Mouse (Mus musculus) ovary, postnatal 36 days (tissue): ENCODE data around the gene Fam167b.
"Not testable (repeated sequence)": the region's sequence is repeated elsewhere in the genome, so short reads cannot be mapped to it uniquely, and the experiment has no call there.

Experiments used
- DNase-seq: peaks from one replicate; pipeline ENCODE4 v3.0.0; 2022; ENCODE audit warnings: low spot score, mixed read lengths

Fam167b gene

GRCm38 (mm10) chr4:129561184-129561583 lies 17.2 kb downstream of the Fam167b start:
- no peak for DNase-seq

- no peak for DNase-seq
These were observed 19.9 kb downstream of the Fam167b start for GRCm38 (mm10) chr4:129558321-129558955.

DNA sequence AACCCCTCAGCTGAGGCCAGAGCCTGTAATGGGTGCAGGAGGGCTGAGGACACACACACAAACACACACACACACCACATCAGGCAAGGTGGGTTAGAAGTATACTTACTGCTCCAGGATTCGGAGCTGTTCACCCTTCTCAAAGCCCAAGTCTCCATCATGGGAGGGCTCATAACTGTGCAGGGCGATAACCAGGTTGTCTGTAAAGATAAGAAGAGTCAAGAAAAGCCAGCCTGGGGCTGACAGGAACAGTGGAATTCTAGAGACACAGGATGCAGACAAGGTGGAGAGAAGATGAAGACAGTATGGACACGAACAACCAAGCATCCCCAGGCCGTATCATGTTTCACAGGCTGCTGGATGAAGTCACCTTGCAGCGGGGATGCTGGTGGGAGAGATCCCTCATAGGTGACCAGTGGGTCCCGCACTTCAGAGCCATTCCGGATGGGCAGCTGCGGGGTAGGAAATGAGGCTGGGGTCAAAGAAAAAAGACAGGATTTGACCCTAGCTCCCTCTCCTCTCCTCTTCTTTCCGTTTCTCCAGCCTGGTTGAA lies 21.0 kb downstream of the Fam167b start:
- DNase-seq = no peak

- DNase-seq = peak; percentile 94
These were observed 21.7 kb downstream of the Fam167b start for GRCm38 (mm10) chr4:129556532-129557223.

- DNase-seq = peak; percentile 24
These were observed 22.4 kb downstream of the Fam167b start for GRCm38 (mm10) chr4:129555862-129556531.

DNA sequence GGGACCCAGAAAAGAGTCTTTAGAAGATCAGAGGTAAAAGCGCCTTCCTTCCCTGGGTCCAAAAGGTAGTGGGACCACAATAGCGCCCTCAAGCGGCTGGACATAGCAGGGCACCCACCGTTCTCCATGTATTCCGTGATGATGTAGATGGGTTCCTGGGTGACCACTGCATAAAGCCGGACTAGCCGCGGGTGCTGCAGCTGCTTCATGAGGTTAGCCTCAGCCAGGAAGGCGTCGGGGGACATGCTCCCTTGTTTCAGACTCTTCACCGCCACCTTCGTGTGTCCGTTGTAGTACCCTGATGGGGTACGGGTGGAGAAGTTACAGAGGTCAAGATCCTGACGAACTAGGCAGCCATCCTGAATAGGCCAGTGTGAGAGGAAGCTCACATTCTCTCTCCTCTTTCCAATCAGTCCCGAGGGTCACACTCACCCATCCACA lies 22.9 kb downstream of the Fam167b start:
- peak; percentile 64 for DNase-seq

DNA sequence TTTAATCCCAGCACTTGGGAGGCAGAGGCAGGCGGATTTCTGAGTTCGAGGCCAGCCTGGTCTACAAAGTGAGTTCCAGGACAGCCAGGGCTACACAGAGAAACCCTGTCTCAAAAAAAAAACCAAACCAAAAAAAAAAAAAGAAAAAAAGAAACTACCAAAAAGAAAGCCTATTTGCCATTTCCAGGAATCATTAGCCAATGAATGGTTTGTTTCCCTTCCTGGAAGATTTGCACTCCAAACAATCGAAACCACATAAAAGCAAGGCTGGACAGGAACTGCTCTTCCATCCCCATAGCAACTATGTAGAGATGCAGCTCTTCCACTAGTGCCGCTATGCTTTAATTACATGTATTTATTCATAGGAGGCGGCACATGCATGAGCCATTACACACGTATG lies 23.8 kb downstream of the Fam167b start:
- not testable (repeated sequence) for DNase-seq

GRCm38 (mm10) chr4:129550295-129550694 lies 28.1 kb downstream of the Fam167b start:
- no peak for DNase-seq

DNA sequence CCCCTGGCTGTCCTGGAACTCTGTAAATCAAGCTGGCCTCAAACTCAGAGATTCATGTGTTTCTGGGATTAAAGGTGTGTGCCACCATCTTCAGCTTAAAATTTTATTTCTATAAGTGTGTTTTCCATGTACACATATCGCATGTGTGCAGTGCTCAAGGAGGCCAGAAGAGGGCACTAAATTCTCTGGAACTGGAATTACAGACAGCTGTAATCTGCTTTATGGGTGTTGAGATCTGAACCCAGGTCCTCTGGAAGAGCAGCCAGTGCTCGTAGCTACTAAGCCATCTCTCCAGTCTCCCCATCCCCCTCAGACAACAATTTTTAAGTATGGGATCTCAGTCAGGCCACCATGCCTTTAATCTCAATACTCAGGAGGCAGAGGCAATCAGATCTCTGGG lies 29.0 kb downstream of the Fam167b start:
- no peak for DNase-seq

GRCm38 (mm10) chr4:129547631-129548030 lies 30.7 kb downstream of the Fam167b start:
- DNase-seq = not testable (repeated sequence)

DNA sequence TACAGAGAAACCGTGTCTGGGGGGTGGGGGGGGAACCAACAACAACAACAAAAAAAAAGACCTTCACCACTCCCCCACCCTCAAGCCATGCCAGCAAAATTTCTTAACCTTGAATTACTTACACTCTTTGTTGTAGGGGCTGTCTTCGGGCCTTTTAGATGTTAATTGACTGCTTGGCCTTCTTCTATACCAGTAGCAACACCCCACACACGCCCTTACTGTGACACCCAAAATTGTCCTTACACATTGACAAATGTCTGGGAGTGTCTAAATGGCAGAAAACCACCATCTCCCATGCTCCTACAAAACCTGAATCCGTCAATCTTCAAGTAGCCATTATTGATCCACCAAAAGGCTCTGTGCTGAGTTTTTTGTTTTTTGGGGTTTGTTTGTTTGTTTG lies 34.2 kb downstream of the Fam167b start:
- no peak for DNase-seq

GRCm38 (mm10) chr4:129542592-129543141 lies 35.7 kb downstream of the Fam167b start, which contains the start of gene Hdac1:
Gene Hdac1 (minus strand): TSS chr4:129542713.
- DNase-seq = peak; percentile 99

DNA sequence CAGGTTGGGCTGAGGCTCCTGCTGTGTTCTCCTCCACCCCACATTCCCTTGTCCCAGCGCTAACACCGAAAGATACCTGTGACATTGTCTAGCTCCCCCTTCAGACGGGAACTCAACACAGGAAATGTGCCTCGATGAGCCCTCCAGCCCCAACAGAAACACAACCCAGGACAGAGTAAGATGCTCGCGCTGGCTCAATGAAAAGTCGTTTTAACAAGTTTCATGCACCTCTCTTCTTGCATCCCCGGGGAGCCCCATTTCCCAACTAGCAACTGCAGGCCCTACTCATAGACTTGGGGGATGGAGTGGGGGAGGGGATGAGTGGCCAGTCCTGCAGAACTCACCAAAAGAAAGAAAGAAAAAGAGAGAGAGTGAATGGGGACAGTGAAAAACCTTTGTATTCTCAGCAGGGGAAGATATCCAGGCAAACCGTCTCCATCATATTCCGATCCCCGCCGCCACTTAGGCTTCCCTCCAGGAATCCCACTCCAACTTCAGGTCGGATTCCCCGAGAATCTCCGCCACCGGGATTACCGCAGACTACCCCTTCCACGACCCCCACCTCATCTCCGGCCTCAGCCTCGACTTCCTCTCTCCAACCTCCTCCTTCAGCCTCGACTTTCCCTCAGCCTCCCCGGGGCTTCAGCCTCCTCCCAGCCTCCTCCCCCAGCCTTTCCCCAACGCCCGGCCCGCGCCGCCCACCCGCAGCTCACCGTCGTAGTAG lies 36.3 kb downstream of the Fam167b start:
- DNase-seq = peak; percentile 10

DNA sequence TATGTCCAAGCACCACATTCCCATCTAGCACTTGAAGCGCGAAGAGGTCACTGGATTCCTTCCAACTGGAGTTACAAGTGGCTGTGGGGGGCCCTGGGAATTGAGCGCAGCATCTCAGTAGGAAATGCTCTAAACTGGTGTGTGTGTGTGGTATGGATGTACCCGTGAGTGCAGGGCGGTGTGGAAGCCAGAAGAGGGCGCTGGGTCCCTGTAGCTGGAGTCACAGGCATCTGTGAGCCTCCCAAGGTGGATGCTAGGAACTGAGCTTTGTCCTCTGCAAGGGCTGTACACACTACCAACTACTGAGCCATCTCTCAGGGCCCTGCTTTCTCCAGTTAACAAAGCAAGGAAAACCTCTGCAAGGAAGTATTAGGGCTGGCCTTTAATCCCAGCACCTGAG lies 38.3 kb downstream of the Fam167b start:
- no peak for DNase-seq

- DNase-seq = not testable (repeated sequence)
These were observed 49.4 kb downstream of the Fam167b start for GRCm38 (mm10) chr4:129528901-129529300.
